Mouse (Mus musculus) spleen, adult 2 months (tissue): ENCODE measurements around the gene H2afz. TPM values are rescaled to one million over a fixed set of nuclear protein-coding genes. Genes with fewer than 3 reads are reported as not detected.

Source experiments
- DNase-seq, 2 experiments: peaks; one replicate each; pipeline versions ENCODE4 v3.0.0 to v3.0.0-alpha.2; 2012 to 2021; ENCODE audit warnings: low spot score in 2 of 2, low read depth in 1 of 2
- H3K27ac ChIP-seq: fragments of 200-500 bp; 2 replicates; pipeline ENCODE4 v1.5.1; 2012; ENCODE audit warnings: low read length, inconsistent platforms; ENCODE audit not compliant: insufficient read depth
- H3K27me3 ChIP-seq: fragments of 200-500 bp; 2 replicates; pipeline ENCODE4 v1.6.1; 2012; ENCODE audit warnings: mild to moderate bottlenecking, moderate library complexity, low read length, inconsistent platforms; ENCODE audit not compliant: control insufficient read depth, insufficient read depth
- H3K36me3 ChIP-seq: fragments of 200-500 bp; 2 replicates; pipeline ENCODE4 v1.6.1; 2012; ENCODE audit warnings: mild to moderate bottlenecking, low read length, inconsistent platforms; ENCODE audit not compliant: control insufficient read depth, insufficient read depth
- H3K4me1 ChIP-seq: fragments of 200-500 bp; 2 replicates; pipeline ENCODE4 v1.6.1; 2011; ENCODE audit warnings: inconsistent platforms; ENCODE audit not compliant: control insufficient read depth, insufficient read depth, insufficient read length
- H3K4me3 ChIP-seq: fragments of 200-500 bp; 2 replicates; pipeline ENCODE4 v1.5.1; 2011; ENCODE audit warnings: mild to moderate bottlenecking, inconsistent platforms; ENCODE audit not compliant: insufficient read depth, insufficient read length; ENCODE audit errors: extremely low read depth
- CTCF ChIP-seq: fragments of 200-500 bp; IDR thresholded peaks from 2 replicates; pipeline ENCODE4 v1.5.1; 2011; ENCODE audit warnings: mild to moderate bottlenecking, inconsistent platforms; ENCODE audit not compliant: insufficient read depth, insufficient read length, insufficient replicate concordance; ENCODE audit errors: extremely low read depth
- POLR2A ChIP-seq: fragments of 200-500 bp; IDR thresholded peaks from 2 replicates; pipeline ENCODE4 v1.6.1; 2011; ENCODE audit warnings: low read depth, low read length, inconsistent platforms
- WGBS: fragments of 180-500 bp; shearing (Covaris S2); methylation state at CpG from one replicate; pipeline ENCODE4 v1.1.7; 2018; 5-methylcytosine and 5-hydroxymethylcytosine counted together
- polyA plus RNA-seq: library from polyadenylated mRNA; depleted of rRNA; stranded (reverse); fragments of >200 nt; gene quantifications from 2 replicates; pipeline ENCODE4 v1.2.3, GENCODE M21; 2012

H2afz gene
- polyA plus RNA-seq, 1 experiment: 452 TPM

- peak overlapping the region; percentile 74 for H3K4me3 ChIP-seq
- 7% methylated on average over 25 of the region's 26 CpGs for WGBS
- H3K4me1 ChIP-seq: peaks cover 5% of the 10 kb centered on the region; the same call in 1 of the 2 replicates
- peak overlapping the region; percentile 84 for H3K27ac ChIP-seq
- no peaks in the 10 kb centered on the region for H3K27me3 ChIP-seq
- 0 out of 2 replicates have a peak, but pooled peaks cover 2% of the 10 kb centered on the region for H3K36me3 ChIP-seq
- DNase-seq: no peak
- no peak for TF ChIP-seq POLR2A
- TF ChIP-seq CTCF: no peak
These were observed 4.0 kb downstream of the H2afz start for GRCm38 (mm10) chr3:137868094-137868913.

- no peak overlapping the region for H3K4me3 ChIP-seq
- DNase-seq: no peak
- H3K4me1 ChIP-seq: peaks cover 5% of the 10 kb centered on the region; the same call in 1 of the 2 replicates
- H3K36me3 ChIP-seq: 0 out of 2 replicates have a peak, but pooled peaks cover 2% of the 10 kb centered on the region
- no peak for TF ChIP-seq CTCF
- TF ChIP-seq POLR2A: no peak
- H3K27ac ChIP-seq: no peak overlapping the region
- WGBS: 91% methylated on average over 9 of the region's 9 CpGs
- no peaks in the 10 kb centered on the region for H3K27me3 ChIP-seq
These were observed 5.1 kb downstream of the H2afz start for GRCm38 (mm10) chr3:137869395-137869794.

DNA sequence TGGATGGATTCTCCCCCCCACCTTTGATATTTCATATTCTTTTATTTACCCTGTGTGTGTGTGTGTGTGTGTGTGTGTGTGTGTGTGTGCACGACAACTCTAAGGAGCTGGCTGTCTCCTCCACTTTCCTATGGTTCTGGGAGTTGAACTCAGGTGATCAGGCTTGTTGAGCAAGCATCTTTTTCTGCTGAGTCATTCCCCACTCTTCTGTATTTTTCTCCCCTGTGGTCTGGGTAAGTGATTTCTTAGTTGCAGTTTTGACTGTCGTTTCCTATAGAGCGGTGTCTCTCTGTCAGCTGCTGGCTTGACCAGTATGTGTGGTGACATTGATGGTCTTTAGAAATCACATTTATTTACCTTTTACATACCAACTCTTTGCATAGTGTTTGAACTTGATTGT, 15.0 kb downstream of the H2afz start:
- TF ChIP-seq CTCF (no peak), POLR2A (no peak)
- no peaks in the 10 kb centered on the region for H3K27me3 ChIP-seq
- H3K4me3 ChIP-seq: no peak overlapping the region
- H3K27ac ChIP-seq: no peak overlapping the region
- H3K4me1 ChIP-seq: no peaks in the 10 kb centered on the region
- WGBS: 38% methylated on average over 3 of the region's 3 CpGs
- no peak for DNase-seq
- H3K36me3 ChIP-seq: no peaks in the 10 kb centered on the region

- H3K36me3 ChIP-seq: no peaks in the 10 kb centered on the region
- H3K27ac ChIP-seq: no peak overlapping the region
- no peak for DNase-seq
- no peak for TF ChIP-seq CTCF
- TF ChIP-seq POLR2A: no peak
- WGBS: 78% methylated on average over 4 of the region's 4 CpGs
- H3K27me3 ChIP-seq: no peaks in the 10 kb centered on the region
- H3K4me1 ChIP-seq: no peaks in the 10 kb centered on the region
- H3K4me3 ChIP-seq: no peak overlapping the region
These were observed 15.9 kb downstream of the H2afz start for GRCm38 (mm10) chr3:137880109-137880748.

GRCm38 (mm10) chr3:137881093-137881492, 16.8 kb downstream of the H2afz start:
- no peak for DNase-seq
- Histone ChIP-seq H3K27me3 (no peaks in the 10 kb centered on the region), H3K27ac (no peak overlapping the region), H3K4me1 (no peaks in the 10 kb centered on the region), H3K36me3 (no peaks in the 10 kb centered on the region), H3K4me3 (no peak overlapping the region)
- TF ChIP-seq CTCF (no peak), POLR2A (no peak)
- WGBS: 94% methylated on average over 5 of the region's 5 CpGs

GRCm38 (mm10) chr3:137887961-137888360, 23.7 kb downstream of the H2afz start:
- H3K27me3 ChIP-seq: no peaks in the 10 kb centered on the region

More at GRCm38 (mm10) chr3:137887961-137888360, 23.7 kb downstream of the H2afz start:
- Histone ChIP-seq H3K4me1 (no peaks in the 10 kb centered on the region), H3K27ac (no peak overlapping the region), H3K4me3 (no peak overlapping the region), H3K36me3 (peaks cover 4% of the 10 kb centered on the region)
- DNase-seq: no peak
- TF ChIP-seq POLR2A (no peak), CTCF (no peak)
- WGBS: 91% methylated on average over 7 of the region's 7 CpGs
